Mouse (Mus musculus): ENCODE results near the gene Hecw2. TPM values are rescaled to one million over a fixed set of nuclear protein-coding genes. Genes with fewer than 3 reads are reported as not detected.

Hecw2 gene
- 3.2 and 3.7 TPM in 2 replicates for polyA plus RNA-seq (2015; fragmentation: Nextera tagmentation; extraction: Ambion mirVana)

DNA sequence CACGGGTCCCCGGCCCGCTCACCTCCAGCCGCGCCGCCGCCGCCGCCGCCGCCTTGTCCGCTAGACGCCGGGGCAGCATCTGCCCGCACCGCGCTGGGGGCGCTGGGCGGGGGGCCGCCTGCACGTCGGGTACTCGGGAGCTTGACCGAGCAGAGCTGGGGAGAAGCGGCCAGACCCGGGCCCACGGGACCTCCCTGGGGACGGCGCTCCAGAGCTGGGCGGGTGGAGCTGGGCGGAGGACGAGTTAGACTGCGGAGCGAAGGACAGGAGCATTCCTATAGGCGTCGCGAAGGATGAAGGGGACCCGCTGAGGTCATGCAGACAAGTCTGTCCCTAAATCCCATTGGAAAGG lies at the start of gene Hecw2:
Gene Hecw2 (minus strand): TSS at position 215 of the 352 bp plus-strand sequence.
- Histone ChIP-seq H3K36me3 (ENCODE audit: insufficient read depth, low read length) (no peaks in the 10 kb centered on the region), H3K9me3 (ENCODE audit: low read length) (no peaks in the 10 kb centered on the region), H3K27ac (ENCODE audit: low read length) (no peak within 1 kb of the TSS), H3K27me3 (ENCODE audit: insufficient read depth, low read length) (peaks cover 7% of the 10 kb centered on the region; the same call in 1 of the 2 replicates), H3K4me3 (ENCODE audit: low read length) (peak within 1 kb of the TSS; percentile 78), H3K4me2 (replicated peaks; ENCODE audit: low read depth, low read length) (peak within 1 kb of the TSS; percentile 97), H3K4me1 (ENCODE audit: insufficient read depth, low read length) (no peaks in the 10 kb centered on the region), H3K9ac (replicated peaks; ENCODE audit: low read length) (peak within 1 kb of the TSS; percentile 74)
- 1% methylated on average over 30 of the region's 38 CpGs for WGBS
- peak; percentile 90 for ATAC-seq (ENCODE audit: low FRiP score, low TSS enrichment)

DNA sequence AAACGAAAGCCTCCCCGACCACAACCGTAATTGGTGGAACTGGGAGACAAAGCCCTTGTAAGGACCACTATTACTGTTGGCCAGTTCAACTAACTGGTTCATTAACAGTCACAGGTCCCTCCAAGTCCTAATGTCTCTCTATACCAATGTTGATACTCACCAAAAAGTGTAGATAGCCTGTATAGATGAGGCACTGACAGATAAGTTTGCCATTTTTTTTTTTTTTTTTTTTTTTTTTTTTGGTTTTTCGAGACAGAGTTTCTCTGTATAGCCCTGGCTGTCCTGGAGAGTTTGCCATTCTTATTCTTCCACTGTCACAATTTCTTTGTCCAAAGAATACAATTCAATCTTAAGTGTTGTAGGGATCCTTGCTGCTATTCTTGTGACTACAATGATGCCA lies 47.8 kb upstream of the Hecw2 start:
- H3K9ac ChIP-seq (replicated peaks; ENCODE audit: low read length) = no peak overlapping the region
- WGBS = 95% methylated on average over 4 of the region's 4 CpGs
- H3K4me2 ChIP-seq (replicated peaks; ENCODE audit: low read depth, low read length) = no peak overlapping the region
- no peaks in the 10 kb centered on the region for H3K9me3 ChIP-seq (ENCODE audit: low read length)
- no peak overlapping the region for H3K4me3 ChIP-seq (ENCODE audit: low read length)
- H3K27ac ChIP-seq (ENCODE audit: low read length) = no peak overlapping the region
- ATAC-seq (ENCODE audit: low FRiP score, low TSS enrichment) = no peak
- H3K4me1 ChIP-seq (ENCODE audit: insufficient read depth, low read length) = no peaks in the 10 kb centered on the region
- no peaks in the 10 kb centered on the region for H3K27me3 ChIP-seq (ENCODE audit: insufficient read depth, low read length)
- no peaks in the 10 kb centered on the region for H3K36me3 ChIP-seq (ENCODE audit: insufficient read depth, low read length)

DNA sequence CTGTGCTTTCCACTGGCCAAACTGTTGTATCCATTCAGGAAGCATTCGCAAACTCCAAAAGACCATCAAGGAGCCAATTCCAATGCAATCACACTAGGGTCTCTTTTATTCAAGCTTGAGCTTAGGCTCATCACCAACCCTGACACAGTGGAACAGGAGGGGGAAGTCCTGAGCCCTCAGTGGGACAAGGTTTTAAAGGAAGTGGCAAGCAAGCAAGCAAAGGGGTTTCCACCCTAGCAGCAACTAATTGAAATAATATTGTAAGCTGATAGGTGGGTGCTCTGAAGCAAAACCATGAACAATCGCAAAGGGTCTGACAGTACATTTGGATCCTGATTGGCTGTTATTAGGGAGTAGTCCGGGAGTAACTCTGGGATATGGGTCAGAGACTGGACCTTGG lies 25.3 kb upstream of the Hecw2 start:
- Histone ChIP-seq H3K36me3 (ENCODE audit: insufficient read depth, low read length) (no peaks in the 10 kb centered on the region), H3K4me3 (ENCODE audit: low read length) (no peak overlapping the region), H3K27ac (ENCODE audit: low read length) (no peak overlapping the region), H3K4me2 (replicated peaks; ENCODE audit: low read depth, low read length) (no peak overlapping the region), H3K9me3 (ENCODE audit: low read length) (no peaks in the 10 kb centered on the region), H3K27me3 (ENCODE audit: insufficient read depth, low read length) (no peaks in the 10 kb centered on the region), H3K9ac (replicated peaks; ENCODE audit: low read length) (no peak overlapping the region), H3K4me1 (ENCODE audit: insufficient read depth, low read length) (no peaks in the 10 kb centered on the region)
- 90% methylated on average over 3 of the region's 3 CpGs for WGBS
- no peak for ATAC-seq (ENCODE audit: low FRiP score, low TSS enrichment)

DNA sequence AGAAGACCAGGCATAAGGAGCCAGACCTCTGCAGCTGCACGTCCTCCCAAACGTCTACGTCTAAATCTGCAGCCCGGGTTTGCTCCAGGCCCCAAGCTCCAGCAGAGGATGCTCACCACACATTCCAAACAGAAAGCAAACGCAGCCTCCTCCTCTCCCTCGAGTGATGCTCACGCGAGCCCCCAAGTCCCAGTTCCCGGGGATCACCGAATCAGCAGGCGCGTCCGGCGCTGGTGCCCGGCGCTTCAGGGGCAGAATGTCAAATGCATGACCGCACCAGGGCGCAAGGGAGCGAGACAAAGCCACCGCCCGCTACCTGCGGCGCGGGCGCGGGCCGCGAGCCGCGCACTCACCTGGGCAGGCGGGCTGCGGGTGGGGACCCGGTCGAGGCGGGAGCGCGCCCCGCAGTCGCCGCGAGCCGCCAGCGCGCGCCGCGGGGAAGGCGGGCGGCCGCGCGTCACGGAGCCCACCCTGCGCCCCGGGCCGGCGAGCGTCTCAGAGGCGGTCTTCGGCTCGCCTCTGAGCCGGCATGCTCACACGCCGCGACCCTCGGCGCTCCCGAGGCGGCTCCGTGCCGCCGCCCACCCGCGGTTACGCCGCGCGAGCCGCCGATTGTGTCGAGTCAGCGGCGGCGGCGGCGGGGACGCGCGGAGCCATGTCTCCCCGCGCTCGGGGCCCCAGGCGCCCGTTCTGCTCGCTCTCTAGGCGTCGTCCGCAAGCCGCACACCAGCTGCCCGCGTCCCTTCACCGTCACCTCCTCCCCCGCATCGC lies 600 bp downstream of the Hecw2 start:
- Histone ChIP-seq H3K4me2 (replicated peaks; ENCODE audit: low read depth, low read length) (peak overlapping the region; percentile 97), H3K9me3 (ENCODE audit: low read length) (no peaks in the 10 kb centered on the region), H3K4me3 (ENCODE audit: low read length) (peak overlapping the region; percentile 78), H3K27ac (ENCODE audit: low read length) (no peak overlapping the region), H3K36me3 (ENCODE audit: insufficient read depth, low read length) (no peaks in the 10 kb centered on the region), H3K4me1 (ENCODE audit: insufficient read depth, low read length) (no peaks in the 10 kb centered on the region), H3K9ac (replicated peaks; ENCODE audit: low read length) (peak overlapping the region; percentile 74), H3K27me3 (ENCODE audit: insufficient read depth, low read length) (peaks cover 7% of the 10 kb centered on the region; the same call in 1 of the 2 replicates)
- WGBS = under 1% methylated on average over 100 of the region's 104 CpGs
- peak; percentile 88 for ATAC-seq (ENCODE audit: low FRiP score, low TSS enrichment)

DNA sequence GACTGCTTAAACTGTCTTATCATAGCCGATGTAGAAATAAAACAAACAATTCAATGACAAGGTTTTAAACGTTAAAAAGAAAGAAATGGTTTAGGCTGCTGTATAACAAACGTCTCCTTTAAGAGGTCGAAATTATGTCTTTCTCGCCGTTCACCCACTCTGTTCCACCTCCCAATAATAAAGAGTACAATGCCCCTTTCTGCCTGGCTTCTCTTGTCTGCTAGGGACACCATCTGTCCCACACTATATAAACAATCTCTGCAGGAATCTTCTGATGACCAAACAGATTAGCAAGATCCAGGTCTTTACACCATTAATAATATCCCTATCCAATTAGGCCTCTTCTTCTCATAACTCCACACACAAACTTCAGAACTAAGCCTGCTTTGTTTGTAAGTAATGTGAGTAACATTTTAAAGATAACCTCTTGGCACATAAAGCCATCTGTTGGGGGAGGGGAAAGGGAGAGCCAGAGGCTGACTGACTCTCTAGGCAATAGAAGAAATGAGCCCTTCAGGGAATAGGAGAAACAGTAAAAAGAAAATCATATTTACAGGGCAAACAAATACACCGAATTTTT lies 1.7 kb downstream of the Hecw2 start:
- Histone ChIP-seq H3K4me2 (replicated peaks; ENCODE audit: low read depth, low read length) (no peak overlapping the region), H3K4me3 (ENCODE audit: low read length) (no peak overlapping the region), H3K9ac (replicated peaks; ENCODE audit: low read length) (no peak overlapping the region), H3K9me3 (ENCODE audit: low read length) (no peaks in the 10 kb centered on the region), H3K36me3 (ENCODE audit: insufficient read depth, low read length) (no peaks in the 10 kb centered on the region), H3K27ac (ENCODE audit: low read length) (no peak overlapping the region), H3K27me3 (ENCODE audit: insufficient read depth, low read length) (peaks cover 7% of the 10 kb centered on the region; the same call in 1 of the 2 replicates), H3K4me1 (ENCODE audit: insufficient read depth, low read length) (no peaks in the 10 kb centered on the region)
- WGBS = 50% methylated on average over 7 of the region's 7 CpGs
- no peak for ATAC-seq (ENCODE audit: low FRiP score, low TSS enrichment)

DNA sequence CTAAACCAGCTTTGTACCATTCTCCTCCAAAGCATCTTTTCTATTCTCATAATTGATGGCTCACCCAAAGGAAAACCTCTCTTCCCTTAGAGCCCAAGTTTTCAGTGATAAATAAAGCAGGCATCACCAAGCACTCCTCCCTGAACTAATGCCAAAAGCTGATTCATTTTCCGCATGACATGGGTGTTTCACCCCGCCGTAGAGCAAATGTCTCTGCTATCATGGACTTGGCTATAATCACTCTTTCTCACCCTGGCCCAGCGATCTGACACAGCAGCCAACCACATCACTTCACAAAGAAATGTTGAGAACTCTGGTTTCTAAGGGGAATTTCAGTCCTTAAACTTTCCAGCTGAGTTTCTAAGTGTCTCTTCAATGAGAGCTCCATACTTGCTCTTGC lies 7.4 kb downstream of the Hecw2 start:
- H3K4me3 ChIP-seq (ENCODE audit: low read length) = no peak overlapping the region
- no peaks in the 10 kb centered on the region for H3K9me3 ChIP-seq (ENCODE audit: low read length)
- no peak overlapping the region for H3K9ac ChIP-seq (replicated peaks; ENCODE audit: low read length)
- no peak for ATAC-seq (ENCODE audit: low FRiP score, low TSS enrichment)
- no peak overlapping the region for H3K27ac ChIP-seq (ENCODE audit: low read length)
- H3K27me3 ChIP-seq (ENCODE audit: insufficient read depth, low read length) = no peaks in the 10 kb centered on the region
- WGBS = 77% methylated on average over 4 of the region's 4 CpGs
- no peak overlapping the region for H3K4me2 ChIP-seq (replicated peaks; ENCODE audit: low read depth, low read length)
- H3K4me1 ChIP-seq (ENCODE audit: insufficient read depth, low read length) = no peaks in the 10 kb centered on the region
- no peaks in the 10 kb centered on the region for H3K36me3 ChIP-seq (ENCODE audit: insufficient read depth, low read length)

DNA sequence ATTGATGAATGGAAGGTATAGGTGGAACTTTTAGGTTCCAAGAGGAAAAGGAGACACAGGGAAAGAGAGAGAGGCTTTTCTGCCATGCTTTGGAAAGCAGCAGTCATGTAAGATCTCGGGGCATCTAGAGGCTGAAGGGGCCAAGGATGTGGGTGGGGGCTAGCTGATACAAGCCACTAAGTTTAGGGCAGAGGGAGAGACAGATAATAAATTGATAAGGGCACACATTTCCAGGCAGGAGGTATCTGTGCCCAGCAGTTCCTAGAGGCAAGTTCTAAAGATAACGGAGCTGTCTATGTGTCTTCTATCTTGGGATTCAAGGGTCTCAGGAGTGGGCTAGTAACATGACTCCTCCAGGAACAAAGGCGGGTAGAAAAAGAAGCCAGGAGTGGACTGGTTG lies 8.6 kb downstream of the Hecw2 start:
- Histone ChIP-seq H3K9me3 (ENCODE audit: low read length) (no peaks in the 10 kb centered on the region), H3K9ac (replicated peaks; ENCODE audit: low read length) (no peak overlapping the region), H3K27ac (ENCODE audit: low read length) (no peak overlapping the region), H3K36me3 (ENCODE audit: insufficient read depth, low read length) (no peaks in the 10 kb centered on the region), H3K4me2 (replicated peaks; ENCODE audit: low read depth, low read length) (no peak overlapping the region), H3K4me3 (ENCODE audit: low read length) (no peak overlapping the region), H3K4me1 (ENCODE audit: insufficient read depth, low read length) (no peaks in the 10 kb centered on the region), H3K27me3 (ENCODE audit: insufficient read depth, low read length) (no peaks in the 10 kb centered on the region)
- WGBS = 44% methylated on average over 3 of the region's 3 CpGs
- no peak for ATAC-seq (ENCODE audit: low FRiP score, low TSS enrichment)

DNA sequence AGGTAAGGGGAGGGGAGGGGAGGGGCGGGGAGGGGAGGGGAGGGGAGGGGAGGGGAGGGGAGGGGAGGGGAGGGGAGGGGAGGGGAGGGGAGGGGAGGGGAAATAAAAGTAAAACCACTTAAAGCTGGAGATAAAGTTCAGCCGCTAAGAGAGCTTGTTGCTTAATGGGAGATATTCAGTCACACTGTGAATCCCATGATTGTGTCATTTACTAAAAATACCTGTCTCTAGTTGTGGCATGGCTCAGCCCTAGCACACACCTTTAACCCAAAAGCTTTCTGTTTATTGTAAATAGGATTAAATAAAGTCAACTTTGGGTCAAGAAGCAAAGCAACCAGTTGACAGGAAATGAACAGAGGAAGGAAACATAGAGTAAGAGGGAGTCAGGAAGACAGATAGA lies 14.3 kb downstream of the Hecw2 start:
- Histone ChIP-seq H3K4me3 (ENCODE audit: low read length) (no peak overlapping the region), H3K9ac (replicated peaks; ENCODE audit: low read length) (no peak overlapping the region), H3K4me1 (ENCODE audit: insufficient read depth, low read length) (no peaks in the 10 kb centered on the region), H3K4me2 (replicated peaks; ENCODE audit: low read depth, low read length) (no peak overlapping the region), H3K27me3 (ENCODE audit: insufficient read depth, low read length) (no peaks in the 10 kb centered on the region), H3K27ac (ENCODE audit: low read length) (no peak overlapping the region), H3K9me3 (ENCODE audit: low read length) (no peaks in the 10 kb centered on the region), H3K36me3 (ENCODE audit: insufficient read depth, low read length) (no peaks in the 10 kb centered on the region)
- ATAC-seq (ENCODE audit: low FRiP score, low TSS enrichment) = no peak
- WGBS = 35% methylated on average over 1 of the region's 2 CpGs

DNA sequence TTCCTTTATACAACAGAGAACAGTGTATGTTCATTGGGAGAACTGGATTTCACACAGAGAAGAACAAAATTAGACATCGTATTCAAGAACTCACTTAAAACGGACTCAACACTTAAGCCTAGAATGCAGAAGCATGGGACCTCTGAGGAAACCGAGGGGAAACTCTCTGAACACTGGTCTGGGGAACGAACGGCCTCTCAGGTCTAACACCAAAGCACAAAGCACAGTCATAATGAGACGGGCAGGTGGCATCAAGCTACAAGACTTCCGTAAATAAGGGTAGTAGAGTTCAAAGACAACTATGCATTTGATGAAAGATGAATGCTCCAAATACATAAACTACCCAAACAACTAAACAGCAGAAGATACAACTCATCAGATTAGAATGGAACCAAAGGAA lies 15.8 kb downstream of the Hecw2 start:
- Histone ChIP-seq H3K27me3 (ENCODE audit: insufficient read depth, low read length) (no peaks in the 10 kb centered on the region), H3K9me3 (ENCODE audit: low read length) (no peaks in the 10 kb centered on the region), H3K36me3 (ENCODE audit: insufficient read depth, low read length) (no peaks in the 10 kb centered on the region), H3K4me2 (replicated peaks; ENCODE audit: low read depth, low read length) (no peak overlapping the region), H3K9ac (replicated peaks; ENCODE audit: low read length) (no peak overlapping the region), H3K4me3 (ENCODE audit: low read length) (no peak overlapping the region), H3K27ac (ENCODE audit: low read length) (no peak overlapping the region), H3K4me1 (ENCODE audit: insufficient read depth, low read length) (no peaks in the 10 kb centered on the region)
- no peak for ATAC-seq (ENCODE audit: low FRiP score, low TSS enrichment)
- WGBS = 91% methylated on average over 7 of the region's 7 CpGs

DNA sequence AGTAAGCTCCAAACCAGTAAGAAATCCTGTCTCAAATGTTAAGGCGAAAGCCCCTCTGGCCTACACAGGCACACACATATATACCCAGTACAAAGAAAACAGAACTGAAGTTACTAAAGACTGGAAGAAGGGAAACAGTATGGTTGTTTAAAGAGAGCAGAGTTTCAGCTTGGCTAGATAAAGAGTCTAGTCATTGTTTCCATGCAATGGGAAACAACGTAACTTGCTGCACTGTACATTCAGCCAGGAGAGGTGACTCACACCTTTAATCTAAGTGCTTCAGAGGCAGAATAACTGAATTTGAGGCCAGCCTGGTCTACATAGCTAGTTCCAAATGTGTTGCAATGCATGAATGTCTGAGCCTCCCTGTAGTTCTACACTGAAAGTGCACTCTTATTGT lies 18.4 kb downstream of the Hecw2 start:
- no peak for ATAC-seq (ENCODE audit: low FRiP score, low TSS enrichment)
- H3K36me3 ChIP-seq (ENCODE audit: insufficient read depth, low read length) = no peaks in the 10 kb centered on the region
- no peak overlapping the region for H3K4me2 ChIP-seq (replicated peaks; ENCODE audit: low read depth, low read length)
- H3K4me1 ChIP-seq (ENCODE audit: insufficient read depth, low read length) = no peaks in the 10 kb centered on the region
- no peak overlapping the region for H3K27ac ChIP-seq (ENCODE audit: low read length)
- no peaks in the 10 kb centered on the region for H3K9me3 ChIP-seq (ENCODE audit: low read length)
- no peaks in the 10 kb centered on the region for H3K27me3 ChIP-seq (ENCODE audit: insufficient read depth, low read length)
- WGBS = 98% methylated on average over 2 of the region's 2 CpGs
- H3K9ac ChIP-seq (replicated peaks; ENCODE audit: low read length) = no peak overlapping the region
- no peak overlapping the region for H3K4me3 ChIP-seq (ENCODE audit: low read length)
